Mouse (Mus musculus) embryonic fibroblast, embryonic 13.5 days (primary cell): Measurements from ENCODE around the gene Lzic. TPM values are rescaled to one million over a fixed set of nuclear protein-coding genes. Genes with fewer than 3 reads are reported as not detected.
"Not testable (repeated sequence)": the region's sequence is repeated elsewhere in the genome, so short reads cannot be mapped to it uniquely, and the experiment has no call there.

Source experiments
- H3K27ac ChIP-seq: 2 replicates; pipeline ENCODE4 v1.5.1; 2012; ENCODE audit warnings: low read length, control low read depth, inconsistent platforms; ENCODE audit not compliant: insufficient read depth
- H3K4me1 ChIP-seq: 2 replicates; pipeline ENCODE4 v1.6.1; 2011; ENCODE audit warnings: low read length; ENCODE audit not compliant: control insufficient read depth, insufficient read depth
- H3K4me3 ChIP-seq: 2 replicates; pipeline ENCODE4 v1.5.1; 2011; ENCODE audit warnings: mild to moderate bottlenecking, control low read depth, low read length; ENCODE audit not compliant: insufficient read depth
- CTCF ChIP-seq: IDR thresholded peaks from 2 replicates; pipeline ENCODE4 v1.5.1; 2011; ENCODE audit warnings: mild to moderate bottlenecking, control low read depth, low read length, moderate library complexity, borderline replicate concordance; ENCODE audit not compliant: insufficient read depth
- POLR2A ChIP-seq: IDR thresholded peaks from 2 replicates; pipeline ENCODE4 v1.6.1; 2011; ENCODE audit warnings: low read depth, mild to moderate bottlenecking, control low read depth, low read length, moderate library complexity
- polyA plus RNA-seq: library from polyadenylated mRNA; stranded (reverse); fragments of >200 nt; gene quantifications from 2 replicates; pipeline ENCODE4 v1.2.4, GENCODE M21; 2011; ENCODE audit warnings: low read depth; ENCODE audit not compliant: missing spikeins, insufficient read length

Gene Lzic
- polyA plus RNA-seq, result 48.3 and 49.3 TPM in 2 replicates

GRCm38 (mm10) chr4:149485053-149485824, at the start of gene Lzic, which contains the start of gene Nmnat1:
Lzic (plus strand) TSS chr4:149485229.
Nmnat1 (minus strand) TSS chr4:149485202.
- no peak for TF ChIP-seq CTCF
- peak; percentile 51 for TF ChIP-seq POLR2A
- H3K4me3 ChIP-seq, result peak within 1 kb of the TSS; percentile 84
- H3K4me1 ChIP-seq, result no peaks in the 10 kb centered on the region; the same call in 1 of the 2 replicates
- peak within 1 kb of the TSS; percentile 80 for H3K27ac ChIP-seq

DNA sequence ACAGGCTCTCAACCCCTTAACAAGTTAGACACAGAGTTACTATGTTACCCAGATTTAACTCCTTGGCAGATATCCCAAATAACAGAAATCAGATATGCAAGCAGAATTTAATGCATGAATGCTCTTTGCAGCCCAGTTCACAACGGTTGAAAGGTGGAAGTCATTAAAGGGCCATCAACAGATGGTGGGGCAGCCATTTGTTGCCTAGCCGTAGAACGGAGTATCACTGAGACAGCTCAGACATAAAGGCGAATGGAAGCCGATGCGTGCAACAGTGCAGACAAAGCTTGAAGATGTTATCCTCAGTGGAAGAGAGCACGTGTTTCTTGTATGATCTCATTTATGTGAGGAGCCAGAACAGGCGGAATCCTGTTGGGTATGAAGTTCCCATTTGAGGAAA, 44.5 kb upstream of the Lzic start:
- Histone ChIP-seq H3K27ac (no peak overlapping the region), H3K4me1 (peaks cover 5% of the 10 kb centered on the region), H3K4me3 (no peak overlapping the region)
- TF ChIP-seq POLR2A (no peak), CTCF (no peak)

DNA sequence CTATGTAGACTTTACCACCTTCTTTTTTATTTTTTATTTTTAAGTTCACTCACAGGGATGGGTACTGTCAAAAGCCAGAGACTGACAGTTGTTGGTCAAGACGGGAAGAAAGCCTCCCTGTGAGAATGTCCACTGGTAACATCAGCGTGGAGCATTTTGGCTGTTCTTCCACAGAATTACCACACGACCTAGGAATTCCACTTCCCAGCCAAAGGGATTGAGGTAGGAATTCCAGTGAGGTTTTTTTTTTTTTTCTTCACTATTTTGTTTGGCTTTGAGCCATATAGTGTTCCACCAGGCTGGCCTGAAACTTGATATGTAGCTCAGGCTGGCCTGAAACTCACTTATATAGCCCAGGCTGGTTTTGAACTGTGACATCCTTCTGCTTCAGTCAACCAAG, 42.6 kb upstream of the Lzic start:
- no peak overlapping the region for H3K4me3 ChIP-seq
- TF ChIP-seq CTCF, result no peak
- TF ChIP-seq POLR2A, result no peak
- H3K27ac ChIP-seq, result peak overlapping the region; percentile 59
- H3K4me1 ChIP-seq, result peaks cover 5% of the 10 kb centered on the region

DNA sequence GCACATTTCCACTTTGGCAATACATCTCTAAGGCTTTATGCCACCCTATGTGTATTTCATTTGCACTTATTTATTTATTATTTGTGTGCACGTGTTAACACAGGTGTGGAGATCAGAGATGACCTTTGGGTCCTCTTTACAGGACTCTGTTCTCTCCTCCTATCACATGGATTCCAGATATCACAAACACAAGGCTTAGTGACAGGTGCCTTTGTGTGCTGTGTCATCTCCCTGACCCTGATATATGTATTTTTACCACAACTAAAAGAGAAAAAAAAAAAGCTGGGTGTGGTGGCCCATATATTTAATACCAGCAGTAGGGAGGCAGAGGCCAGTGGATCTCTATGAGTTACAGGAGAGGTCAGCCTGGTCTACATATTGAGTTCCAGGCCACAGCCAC, 40.6 kb upstream of the Lzic start:
- TF ChIP-seq POLR2A (no peak), CTCF (no peak)
- Histone ChIP-seq H3K4me3 (no peak overlapping the region), H3K4me1 (peaks cover 5% of the 10 kb centered on the region), H3K27ac (no peak overlapping the region)

GRCm38 (mm10) chr4:149444964-149445701, 39.9 kb upstream of the Lzic start:
- Histone ChIP-seq H3K4me3 (no peak overlapping the region), H3K4me1 (peaks cover 5% of the 10 kb centered on the region), H3K27ac (peak overlapping the region; percentile 80)
- TF ChIP-seq CTCF (peak; percentile 91), POLR2A (peak; percentile 82)

DNA sequence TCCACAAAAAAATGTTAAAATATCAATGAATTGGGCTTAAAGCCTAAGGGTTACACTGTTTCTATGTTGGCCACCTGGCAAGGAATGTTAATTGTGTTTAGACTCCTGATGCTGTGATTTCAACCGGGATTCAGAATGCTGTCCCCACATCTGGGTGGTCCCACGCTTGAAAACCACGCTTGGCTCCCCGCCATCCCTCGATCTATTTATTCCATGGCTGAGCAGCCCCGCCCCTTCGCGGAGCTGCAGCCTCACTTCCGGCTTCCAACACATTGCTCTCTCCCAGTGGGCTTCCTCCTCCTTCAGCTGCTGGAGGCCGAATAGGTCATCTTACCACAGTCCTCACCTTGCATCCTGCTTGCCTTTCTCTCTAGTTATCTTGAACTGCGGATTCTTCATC, 39.2 kb upstream of the Lzic start:
- TF ChIP-seq CTCF (no peak), POLR2A (no peak)
- H3K4me1 ChIP-seq, result peaks cover 5% of the 10 kb centered on the region
- peak overlapping the region; percentile 13; the same call in 1 of the 2 replicates for H3K27ac ChIP-seq
- H3K4me3 ChIP-seq, result no peak overlapping the region

DNA sequence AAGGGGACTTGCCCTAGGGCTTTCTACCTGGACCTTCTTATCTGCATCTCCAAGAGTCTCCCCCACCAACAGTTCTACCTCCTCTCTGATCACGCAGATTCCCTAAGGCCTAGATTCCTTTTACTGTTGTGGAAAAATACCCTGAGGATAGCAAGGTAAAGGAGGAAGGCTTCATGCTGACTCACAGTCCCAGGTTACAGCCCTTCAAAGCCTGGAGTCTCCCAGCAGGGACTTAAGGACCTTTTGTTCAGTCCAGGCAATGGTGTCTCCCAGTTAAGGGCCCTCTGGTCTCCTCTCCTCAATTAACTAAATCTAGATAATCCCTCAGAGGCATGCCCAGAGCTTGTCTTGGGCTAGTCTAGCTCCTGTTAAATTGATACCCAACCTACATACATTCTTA, 38.7 kb upstream of the Lzic start:
- Histone ChIP-seq H3K4me3 (no peak overlapping the region), H3K4me1 (peaks cover 5% of the 10 kb centered on the region), H3K27ac (no peak overlapping the region)
- no peak for TF ChIP-seq POLR2A
- no peak for TF ChIP-seq CTCF

DNA sequence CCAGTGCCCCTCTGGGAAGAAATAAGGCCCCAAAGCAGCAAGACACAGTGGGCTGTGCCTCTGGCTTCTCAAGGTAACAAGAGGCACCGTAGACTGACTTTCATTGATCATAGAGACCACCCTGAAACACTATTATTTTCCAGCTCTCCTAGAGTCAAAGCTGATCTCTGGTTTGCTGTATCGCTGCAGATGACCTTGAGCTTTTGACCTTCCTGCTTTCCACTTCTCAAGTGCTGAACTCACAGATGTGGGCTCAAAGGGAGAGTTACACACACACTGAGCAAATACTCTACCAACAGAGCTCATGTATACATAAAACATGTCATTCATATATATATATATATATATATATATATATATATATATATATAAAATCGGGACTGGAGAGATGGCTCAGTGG, 34.4 kb upstream of the Lzic start:
- Histone ChIP-seq H3K4me1 (no peaks in the 10 kb centered on the region), H3K4me3 (no peak overlapping the region), H3K27ac (no peak overlapping the region)
- TF ChIP-seq CTCF, result no peak
- no peak for TF ChIP-seq POLR2A

- Histone ChIP-seq H3K4me1 (no peaks in the 10 kb centered on the region), H3K4me3 (no peak overlapping the region), H3K27ac (no peak overlapping the region)
- TF ChIP-seq POLR2A (no peak), CTCF (peak; percentile 25; the same call in 1 of the 2 replicates)
These were observed 31.4 kb upstream of the Lzic start for GRCm38 (mm10) chr4:149453656-149454055.

DNA sequence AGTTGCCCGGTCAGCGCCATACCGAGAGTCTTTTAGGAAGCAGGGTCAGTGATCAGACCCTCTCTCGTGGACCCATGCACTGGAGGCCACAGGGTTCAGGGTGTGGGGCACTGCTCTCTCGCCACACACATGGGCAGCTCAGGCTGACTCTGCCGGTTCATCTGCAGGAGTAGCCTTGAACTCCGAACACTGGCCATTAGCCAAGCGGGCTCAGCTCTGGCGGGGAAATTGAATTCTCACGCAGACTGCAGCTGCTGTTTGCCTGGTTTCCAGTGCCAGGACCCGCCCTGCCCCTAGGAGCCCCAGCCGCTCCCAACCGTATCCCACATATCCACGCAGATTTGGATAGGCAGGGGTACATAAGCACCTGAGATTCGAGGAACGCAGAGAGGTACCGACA, 30.8 kb upstream of the Lzic start:
- TF ChIP-seq CTCF (no peak), POLR2A (no peak)
- Histone ChIP-seq H3K4me3 (no peak overlapping the region), H3K4me1 (no peaks in the 10 kb centered on the region), H3K27ac (no peak overlapping the region)

GRCm38 (mm10) chr4:149454879-149455278, 30.1 kb upstream of the Lzic start, which contains the start of gene Rbp7:
Rbp7 (minus strand) TSS chr4:149454978.
- Histone ChIP-seq H3K27ac (no peak within 1 kb of the TSS), H3K4me1 (no peaks in the 10 kb centered on the region), H3K4me3 (no peak within 1 kb of the TSS)
- TF ChIP-seq CTCF (no peak), POLR2A (no peak)

DNA sequence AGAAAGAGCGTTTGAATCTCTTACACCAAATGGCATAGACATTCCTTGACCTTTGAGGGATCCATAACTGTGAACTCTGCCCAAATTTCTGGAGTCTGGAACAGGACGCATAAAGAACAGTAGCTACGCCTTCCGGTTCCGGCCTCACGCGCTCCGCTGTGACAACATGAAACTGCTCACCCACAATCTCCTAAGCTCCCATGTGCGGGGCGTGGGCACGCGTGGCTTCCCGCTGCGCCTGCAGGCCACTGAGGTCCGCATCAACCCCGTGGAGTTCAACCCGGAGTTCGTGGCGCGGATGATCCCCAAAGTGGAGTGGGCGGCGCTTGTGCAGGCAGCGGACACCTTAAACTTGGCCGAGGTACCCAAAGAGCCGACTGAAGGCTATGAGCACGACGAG, 27.9 kb upstream of the Lzic start:
- H3K4me3 ChIP-seq, H3K4me1 ChIP-seq, H3K27ac ChIP-seq: not testable (repeated sequence)
